Mouse (Mus musculus): Measurements from ENCODE around the gene Hoxb4. TPM values are rescaled to one million over a fixed set of nuclear protein-coding genes. Genes with fewer than 3 reads are reported as not detected.

Hoxb4 gene
- polyA plus RNA-seq, 1 experiment from 2014 or later: 0.09 TPM

DNA sequence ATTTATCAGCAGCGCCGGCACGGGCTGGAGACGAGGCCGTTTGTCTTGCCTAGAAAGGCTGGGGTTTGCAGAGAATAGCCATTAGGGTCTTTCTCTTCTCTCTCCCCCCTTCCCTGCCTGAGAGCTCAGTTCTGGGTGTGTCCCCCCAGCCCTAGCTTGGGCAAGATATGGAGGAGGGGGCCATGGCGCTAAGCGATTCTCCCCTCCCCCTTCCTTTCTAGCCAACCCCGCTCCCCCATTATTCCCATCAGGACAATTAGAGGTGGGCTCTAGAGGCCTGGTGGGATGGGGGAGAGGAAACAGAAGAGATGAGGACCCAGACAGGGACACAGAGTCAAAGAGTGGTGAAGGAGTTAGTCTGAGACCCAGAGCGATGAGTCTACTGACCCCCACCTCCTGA is 30.7 kb upstream of the Hoxb4 start:
- Histone ChIP-seq H3K27ac (replicated peaks in 1 of 2; ENCODE audit: control insufficient read depth in 1 of 2, insufficient read depth in 1 of 2, low read depth in 2 of 2, low read length in 2 of 2) (no peak overlapping the region), H3K4me1 (ENCODE audit: control insufficient read depth in 2 of 2, insufficient read depth in 2 of 2, low read length in 2 of 2) (peaks cover 0 to 15% of the 10 kb centered on the region in 2 experiments; a peak in 3 of 4 replicates), H3K36me3 (ENCODE audit: control insufficient read depth, insufficient read depth, low read length) (no peaks in the 10 kb centered on the region), H3K4me2 (ENCODE audit: low read length) (no peak overlapping the region), H3K4me3 (ENCODE audit: control insufficient read depth in 1 of 2, insufficient read depth in 1 of 2, low read depth in 1 of 2, low read length in 2 of 2) (peak overlapping the region in 1 of 2 experiments; percentile 24; a peak in 1 of 4 replicates), H3K9me3 (ENCODE audit: control insufficient read depth, low read length) (no peaks in the 10 kb centered on the region), H3K9ac (ENCODE audit: low read length) (no peak overlapping the region), H3K27me3 (ENCODE audit: control insufficient read depth, insufficient read depth, low read length) (peaks cover 99% of the 10 kb centered on the region)
- ATAC-seq (ENCODE audit: insufficient number of reproducible peaks, insufficient read depth, low FRiP score, low read depth): no peak
- 1% methylated on average over 9 of the region's 9 CpGs for WGBS

DNA sequence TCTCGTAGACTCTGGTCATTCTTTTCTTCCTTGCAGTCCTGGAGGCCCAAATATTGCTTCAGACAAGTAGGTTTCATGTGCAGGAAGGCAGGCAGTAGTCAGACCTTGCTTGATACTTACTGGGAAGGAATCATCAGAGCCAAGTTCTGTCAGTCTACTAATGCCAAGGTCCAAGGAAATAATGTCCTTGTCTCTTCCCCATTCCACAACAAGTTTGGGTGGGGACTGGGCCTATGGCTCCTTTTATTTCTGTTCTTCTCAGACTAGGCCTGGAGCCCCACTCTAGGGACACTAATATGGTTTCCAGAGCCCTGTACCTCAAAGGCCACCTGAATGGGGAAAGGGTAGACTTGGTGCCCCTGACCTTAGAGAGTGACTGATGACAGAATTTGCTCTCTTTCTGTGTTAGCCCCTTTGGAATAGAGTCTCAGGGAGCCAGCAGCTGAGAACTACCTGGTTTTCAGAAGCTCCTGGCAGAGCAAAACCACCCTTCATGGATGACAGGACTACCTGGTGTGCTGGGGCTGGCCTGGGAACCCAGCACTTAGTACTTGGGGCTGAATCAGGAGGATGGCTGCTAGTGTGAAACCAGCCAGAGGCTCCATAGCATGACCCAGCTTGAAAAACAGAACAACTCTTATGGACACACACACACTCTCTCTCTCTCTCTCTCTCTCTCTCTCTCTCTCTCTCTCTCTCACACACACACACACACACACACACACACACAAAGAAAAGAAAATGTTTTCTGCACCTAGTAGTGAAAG is 29.4 kb upstream of the Hoxb4 start:
- Histone ChIP-seq H3K27me3 (ENCODE audit: control insufficient read depth, insufficient read depth, low read length) (peaks cover 99% of the 10 kb centered on the region), H3K4me1 (ENCODE audit: control insufficient read depth in 2 of 2, insufficient read depth in 2 of 2, low read length in 2 of 2) (peaks cover 0 to 15% of the 10 kb centered on the region in 2 experiments; a peak in 3 of 4 replicates), H3K4me3 (ENCODE audit: control insufficient read depth in 1 of 2, insufficient read depth in 1 of 2, low read depth in 1 of 2, low read length in 2 of 2) (no peak overlapping the region), H3K36me3 (ENCODE audit: control insufficient read depth, insufficient read depth, low read length) (no peaks in the 10 kb centered on the region), H3K9ac (ENCODE audit: low read length) (no peak overlapping the region), H3K4me2 (ENCODE audit: low read length) (no peak overlapping the region), H3K9me3 (ENCODE audit: control insufficient read depth, low read length) (no peaks in the 10 kb centered on the region), H3K27ac (replicated peaks in 1 of 2; ENCODE audit: control insufficient read depth in 1 of 2, insufficient read depth in 1 of 2, low read depth in 2 of 2, low read length in 2 of 2) (no peak overlapping the region)
- ATAC-seq (ENCODE audit: insufficient number of reproducible peaks, insufficient read depth, low FRiP score, low read depth): no peak
- 12% methylated on average over 1 of the region's 1 CpGs for WGBS

DNA sequence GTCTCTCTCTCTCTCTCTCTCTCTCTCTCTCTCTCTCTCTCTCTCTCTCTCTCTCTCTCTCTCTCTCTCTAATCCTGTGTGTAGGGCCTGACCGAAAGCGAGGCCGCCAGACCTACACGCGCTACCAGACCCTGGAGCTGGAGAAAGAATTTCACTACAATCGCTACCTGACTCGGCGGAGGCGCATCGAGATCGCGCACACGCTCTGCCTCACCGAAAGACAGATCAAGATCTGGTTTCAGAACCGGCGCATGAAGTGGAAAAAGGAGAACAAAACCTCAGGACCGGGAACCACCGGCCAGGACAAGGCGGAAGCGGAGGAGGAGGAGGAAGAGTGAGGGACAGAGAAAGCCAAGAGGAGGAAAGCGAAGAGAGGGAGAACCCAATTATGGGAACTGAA is 28.8 kb upstream of the Hoxb4 start:
- 1% methylated on average over 21 of the region's 21 CpGs for WGBS
- peaks cover 0 to 8% of the 10 kb centered on the region in 2 experiments; a peak in 2 of 4 replicates for H3K4me1 ChIP-seq (ENCODE audit: control insufficient read depth in 2 of 2, insufficient read depth in 2 of 2, low read length in 2 of 2)
- no peak for ATAC-seq (ENCODE audit: insufficient number of reproducible peaks, insufficient read depth, low FRiP score, low read depth)
- H3K4me2 ChIP-seq (ENCODE audit: low read length): no peak overlapping the region
- H3K4me3 ChIP-seq (ENCODE audit: control insufficient read depth in 1 of 2, insufficient read depth in 1 of 2, low read depth in 1 of 2, low read length in 2 of 2): no peak overlapping the region
- no peak overlapping the region for H3K9ac ChIP-seq (ENCODE audit: low read length)
- no peak overlapping the region for H3K27ac ChIP-seq (replicated peaks in 1 of 2; ENCODE audit: control insufficient read depth in 1 of 2, insufficient read depth in 1 of 2, low read depth in 2 of 2, low read length in 2 of 2)
- no peaks in the 10 kb centered on the region for H3K9me3 ChIP-seq (ENCODE audit: control insufficient read depth, low read length)
- H3K27me3 ChIP-seq (ENCODE audit: control insufficient read depth, insufficient read depth, low read length): peaks cover 99% of the 10 kb centered on the region
- no peaks in the 10 kb centered on the region for H3K36me3 ChIP-seq (ENCODE audit: control insufficient read depth, insufficient read depth, low read length)

DNA sequence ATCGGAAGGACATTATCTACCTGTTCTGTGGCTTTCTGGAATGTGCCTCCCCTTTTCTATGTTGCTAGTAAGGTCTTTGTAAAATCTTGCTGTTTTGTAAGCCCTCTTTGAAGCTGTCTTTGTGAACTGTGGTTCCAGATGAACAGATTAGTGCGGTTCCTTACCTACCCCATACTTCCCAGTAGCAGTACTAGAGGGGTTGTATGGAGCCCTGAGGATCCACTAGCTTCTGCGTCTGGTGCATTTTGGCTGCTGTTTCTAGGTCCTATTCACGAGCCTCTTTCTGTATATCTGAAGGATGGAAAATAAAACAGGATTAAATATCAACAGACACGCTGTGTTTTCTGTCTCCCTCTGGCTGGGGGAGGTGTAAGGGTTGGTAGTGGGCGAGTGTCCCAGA is 28.2 kb upstream of the Hoxb4 start:
- Histone ChIP-seq H3K4me1 (ENCODE audit: control insufficient read depth in 2 of 2, insufficient read depth in 2 of 2, low read length in 2 of 2) (peaks cover 0 to 5% of the 10 kb centered on the region in 2 experiments; a peak in 1 of 4 replicates), H3K9me3 (ENCODE audit: control insufficient read depth, low read length) (no peaks in the 10 kb centered on the region), H3K27ac (replicated peaks in 1 of 2; ENCODE audit: control insufficient read depth in 1 of 2, insufficient read depth in 1 of 2, low read depth in 2 of 2, low read length in 2 of 2) (no peak overlapping the region), H3K36me3 (ENCODE audit: control insufficient read depth, insufficient read depth, low read length) (no peaks in the 10 kb centered on the region), H3K9ac (ENCODE audit: low read length) (no peak overlapping the region), H3K27me3 (ENCODE audit: control insufficient read depth, insufficient read depth, low read length) (peaks cover 99% of the 10 kb centered on the region), H3K4me3 (ENCODE audit: control insufficient read depth in 1 of 2, insufficient read depth in 1 of 2, low read depth in 1 of 2, low read length in 2 of 2) (no peak overlapping the region), H3K4me2 (ENCODE audit: low read length) (no peak overlapping the region)
- ATAC-seq (ENCODE audit: insufficient number of reproducible peaks, insufficient read depth, low FRiP score, low read depth): no peak
- 6% methylated on average over 6 of the region's 6 CpGs for WGBS

DNA sequence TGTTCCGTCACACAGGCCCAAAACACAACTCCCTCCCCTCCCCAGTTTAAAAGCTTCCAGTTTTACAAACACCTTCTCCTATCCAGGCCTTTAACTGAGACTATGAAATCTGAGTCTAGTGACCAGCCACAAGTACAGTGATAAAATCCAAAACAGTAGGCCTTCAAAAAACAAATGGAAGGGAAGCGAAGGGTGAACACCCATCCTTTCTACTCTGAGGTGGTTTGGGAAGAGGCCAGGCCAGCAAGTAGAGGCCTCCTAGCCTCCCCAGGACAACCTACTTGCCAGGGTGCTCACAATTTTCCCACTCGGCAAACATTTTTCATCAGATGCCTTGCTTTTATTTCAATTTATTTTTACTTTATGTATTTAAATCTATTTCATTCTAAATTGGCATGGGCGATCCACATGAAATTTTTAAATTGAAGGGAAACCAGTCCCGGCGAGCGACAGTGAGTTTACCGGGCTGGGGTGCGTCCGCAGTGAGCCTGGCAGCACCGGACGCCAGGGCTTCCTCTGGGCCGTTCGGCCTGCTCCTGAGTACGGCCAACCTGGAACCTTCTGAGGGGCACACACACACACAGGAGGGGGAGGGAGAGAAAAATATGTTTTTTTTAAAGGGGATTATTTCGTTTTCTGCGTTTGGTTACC is 27.2 kb upstream of the Hoxb4 start:
- 6% methylated on average over 17 of the region's 17 CpGs for WGBS
- Histone ChIP-seq H3K27ac (replicated peaks in 1 of 2; ENCODE audit: control insufficient read depth in 1 of 2, insufficient read depth in 1 of 2, low read depth in 2 of 2, low read length in 2 of 2) (no peak overlapping the region), H3K36me3 (ENCODE audit: control insufficient read depth, insufficient read depth, low read length) (no peaks in the 10 kb centered on the region), H3K9ac (ENCODE audit: low read length) (no peak overlapping the region), H3K4me1 (ENCODE audit: control insufficient read depth in 2 of 2, insufficient read depth in 2 of 2, low read length in 2 of 2) (peaks cover 0 to 5% of the 10 kb centered on the region in 2 experiments; a peak in 1 of 4 replicates), H3K4me2 (ENCODE audit: low read length) (no peak overlapping the region), H3K9me3 (ENCODE audit: control insufficient read depth, low read length) (no peaks in the 10 kb centered on the region), H3K27me3 (ENCODE audit: control insufficient read depth, insufficient read depth, low read length) (peaks cover 100% of the 10 kb centered on the region), H3K4me3 (ENCODE audit: control insufficient read depth in 1 of 2, insufficient read depth in 1 of 2, low read depth in 1 of 2, low read length in 2 of 2) (no peak overlapping the region)
- ATAC-seq (ENCODE audit: insufficient number of reproducible peaks, insufficient read depth, low FRiP score, low read depth): no peak

DNA sequence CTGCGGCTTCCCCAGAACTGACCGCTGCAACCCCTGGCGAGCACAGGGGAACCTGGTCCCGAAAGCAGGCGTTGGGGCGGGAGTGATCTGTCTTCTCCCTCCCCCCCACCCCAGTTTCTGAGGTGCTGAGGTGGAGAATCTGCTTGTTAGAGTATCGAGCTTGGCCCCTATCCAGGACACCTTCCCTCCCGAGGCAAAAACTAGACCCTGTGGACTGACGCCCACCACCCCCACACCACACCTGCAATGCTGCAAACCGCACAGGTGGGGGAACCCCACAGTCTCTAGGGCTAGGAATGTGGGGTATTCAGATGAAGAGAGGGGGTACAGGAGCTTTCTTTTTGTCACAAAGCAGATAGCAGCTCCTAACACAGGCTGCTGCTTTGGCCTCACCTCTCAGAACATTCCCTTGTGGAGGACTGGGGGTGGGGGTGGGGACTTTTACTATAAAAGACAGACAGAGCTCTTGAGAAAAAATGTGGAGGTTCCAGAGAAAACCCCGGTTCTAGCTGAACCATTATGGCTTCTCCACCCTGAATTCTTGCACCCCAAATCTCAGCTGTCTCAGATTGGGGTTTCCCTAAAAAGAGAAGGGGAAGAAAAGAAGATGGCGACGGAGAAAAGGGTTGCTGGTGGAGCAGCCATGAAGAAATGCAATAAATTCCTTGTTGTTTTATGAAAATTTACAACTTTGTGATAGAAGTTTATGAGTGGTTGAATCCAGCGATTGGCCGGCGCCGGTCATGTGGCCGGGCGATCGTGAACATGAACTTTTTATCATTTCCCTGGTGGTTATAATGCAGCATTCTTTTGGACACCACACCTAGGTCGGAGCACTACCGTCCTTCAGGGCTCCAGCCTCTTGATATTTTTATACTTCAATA is 26.1 kb upstream of the Hoxb4 start, which contains the start of gene Hoxb6:
Hoxb6 (plus strand) TSS at position 796 of the 884 bp plus-strand sequence.
- no peaks in the 10 kb centered on the region for H3K36me3 ChIP-seq (ENCODE audit: control insufficient read depth, insufficient read depth, low read length)
- ATAC-seq (ENCODE audit: insufficient number of reproducible peaks, insufficient read depth, low FRiP score, low read depth): no peak
- no peak within 1 kb of the TSS for H3K27ac ChIP-seq (replicated peaks in 1 of 2; ENCODE audit: control insufficient read depth in 1 of 2, insufficient read depth in 1 of 2, low read depth in 2 of 2, low read length in 2 of 2)
- peaks cover 100% of the 10 kb centered on the region for H3K27me3 ChIP-seq (ENCODE audit: control insufficient read depth, insufficient read depth, low read length)
- H3K4me3 ChIP-seq (ENCODE audit: control insufficient read depth in 1 of 2, insufficient read depth in 1 of 2, low read depth in 1 of 2, low read length in 2 of 2): no peak within 1 kb of the TSS
- peaks cover 0 to under 1% of the 10 kb centered on the region in 2 experiments; a peak in 1 of 4 replicates for H3K4me1 ChIP-seq (ENCODE audit: control insufficient read depth in 2 of 2, insufficient read depth in 2 of 2, low read length in 2 of 2)
- no peaks in the 10 kb centered on the region for H3K9me3 ChIP-seq (ENCODE audit: control insufficient read depth, low read length)
- no peak within 1 kb of the TSS for H3K9ac ChIP-seq (ENCODE audit: low read length)
- no peak within 1 kb of the TSS for H3K4me2 ChIP-seq (ENCODE audit: low read length)
- 2% methylated on average over 22 of the region's 22 CpGs for WGBS

DNA sequence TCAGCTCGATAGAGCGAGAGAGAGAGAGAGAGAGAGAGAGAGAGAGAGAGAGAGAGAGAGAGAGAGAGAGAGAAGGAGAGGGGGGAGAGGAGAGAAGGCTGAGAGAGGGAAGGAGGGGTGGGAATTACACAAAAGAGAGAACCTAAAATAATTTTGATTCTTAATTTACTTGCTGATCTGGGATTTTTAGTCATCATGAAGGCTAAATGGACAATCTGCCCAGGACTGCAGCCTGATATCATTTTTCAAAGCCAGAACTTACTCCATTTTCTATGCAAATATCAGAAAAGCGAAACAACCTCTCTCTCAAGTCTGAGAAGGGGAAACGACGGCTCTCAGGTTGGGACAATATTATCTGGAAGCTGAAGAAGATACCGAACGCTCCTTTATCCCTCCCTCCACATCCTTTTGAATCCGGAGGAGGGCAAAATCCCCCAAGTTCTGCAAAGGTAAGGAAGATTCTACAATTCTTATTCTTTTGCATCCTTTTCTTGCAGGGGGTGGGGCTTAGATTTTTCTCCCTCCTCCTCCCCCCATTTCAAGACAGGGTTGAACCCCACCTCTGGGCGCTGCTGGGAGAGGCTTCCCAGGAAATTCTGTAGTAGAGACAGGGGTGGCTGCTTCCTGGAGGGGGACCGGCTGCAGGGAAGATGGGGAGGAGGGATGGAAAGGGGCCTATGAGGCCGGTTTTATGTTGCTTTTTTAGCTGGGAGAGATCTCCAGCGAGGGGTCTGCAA is 25.3 kb upstream of the Hoxb4 start:
- Histone ChIP-seq H3K27ac (replicated peaks in 1 of 2; ENCODE audit: control insufficient read depth in 1 of 2, insufficient read depth in 1 of 2, low read depth in 2 of 2, low read length in 2 of 2) (no peak overlapping the region), H3K4me3 (ENCODE audit: control insufficient read depth in 1 of 2, insufficient read depth in 1 of 2, low read depth in 1 of 2, low read length in 2 of 2) (no peak overlapping the region), H3K4me2 (ENCODE audit: low read length) (no peak overlapping the region), H3K9me3 (ENCODE audit: control insufficient read depth, low read length) (no peaks in the 10 kb centered on the region), H3K27me3 (ENCODE audit: control insufficient read depth, insufficient read depth, low read length) (peaks cover 100% of the 10 kb centered on the region), H3K9ac (ENCODE audit: low read length) (no peak overlapping the region), H3K36me3 (ENCODE audit: control insufficient read depth, insufficient read depth, low read length) (no peaks in the 10 kb centered on the region), H3K4me1 (ENCODE audit: control insufficient read depth in 2 of 2, insufficient read depth in 2 of 2, low read length in 2 of 2) (no peaks in the 10 kb centered on the region)
- ATAC-seq (ENCODE audit: insufficient number of reproducible peaks, insufficient read depth, low FRiP score, low read depth): no peak
- WGBS: 1% methylated on average over 12 of the region's 12 CpGs

All from heart, embryonic 14.5 days (tissue).